Mouse (Mus musculus): ENCODE results near the gene Tnfrsf8. TPM values are rescaled to one million over a fixed set of nuclear protein-coding genes. Genes with fewer than 3 reads are reported as not detected.

Gene Tnfrsf8
- polyA plus RNA-seq, 1 experiment from 2014 or later, result not detected

DNA sequence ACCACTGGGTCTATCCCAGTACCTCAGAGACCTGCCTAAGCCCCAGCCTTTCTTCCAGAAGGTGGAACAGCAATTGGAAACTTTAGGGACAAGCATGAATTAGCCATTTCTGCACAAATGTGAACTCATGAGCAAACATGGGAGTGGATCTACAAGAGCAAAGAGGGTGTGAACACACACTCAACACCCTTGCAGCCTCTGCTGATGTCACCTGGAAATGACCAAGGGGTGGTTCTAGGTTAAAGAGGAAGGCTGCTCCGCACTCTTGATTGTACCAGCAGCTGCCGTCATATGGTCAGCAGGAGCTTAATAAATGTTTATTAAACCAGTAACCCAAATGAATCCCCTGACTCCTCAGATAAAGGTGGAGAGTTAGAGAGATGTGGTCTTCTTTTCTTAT, 84.3 kb downstream of the Tnfrsf8 start:
- DNase-seq (ENCODE audit: low spot score), result no peak
- H3K27ac ChIP-seq, result no peak overlapping the region

DNA sequence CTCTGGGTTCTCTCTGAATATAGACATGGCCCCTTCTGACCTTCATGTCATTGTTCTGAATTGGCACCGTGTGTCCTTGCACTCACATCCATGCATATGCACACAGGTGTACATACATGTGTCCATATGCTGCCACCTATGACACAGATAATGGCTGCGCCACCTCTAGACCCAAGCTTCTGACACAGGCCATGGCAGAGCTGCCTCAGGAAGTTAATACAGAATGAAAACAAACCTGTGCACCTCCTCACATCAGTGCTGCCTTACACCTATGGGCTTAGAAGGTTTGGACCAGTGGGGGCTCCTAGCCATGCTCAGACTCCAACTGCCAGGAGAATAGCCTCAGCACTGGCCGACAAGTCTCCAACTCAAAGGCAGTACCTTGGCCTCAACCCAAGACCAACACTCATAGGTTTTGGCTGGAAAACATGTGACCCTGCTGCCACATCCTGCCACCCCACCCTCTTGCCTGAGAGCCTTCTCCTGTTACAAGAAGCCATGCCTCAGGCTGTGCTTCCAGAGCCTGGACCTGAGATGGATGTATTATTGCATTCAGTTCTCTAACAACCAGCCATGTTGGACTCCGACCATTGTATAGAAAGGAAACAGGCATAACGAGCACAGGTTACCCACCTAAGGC, 85.3 kb downstream of the Tnfrsf8 start:
- Histone ChIP-seq H3K27me3 (ENCODE audit: insufficient read depth, poor library complexity, severe bottlenecking) (no peaks in the 10 kb centered on the region), H3K4me1 (peaks cover 13% of the 10 kb centered on the region; the same call in 1 of the 2 replicates), H3K27ac (no peak overlapping the region), H3K9me3 (no peaks in the 10 kb centered on the region), H3K4me3 (no peak overlapping the region), H3K36me3 (no peaks in the 10 kb centered on the region)
- DNase-seq (ENCODE audit: low spot score), result no peak
- 85% methylated on average over 5 of the region's 5 CpGs for WGBS

More for the DNA sequence above, 84.3 kb downstream of the Tnfrsf8 start:
- no peaks in the 10 kb centered on the region for H3K27me3 ChIP-seq (ENCODE audit: insufficient read depth, poor library complexity, severe bottlenecking)
- WGBS, result 87% methylated on average over 2 of the region's 2 CpGs
- H3K36me3 ChIP-seq, result no peaks in the 10 kb centered on the region
- no peak overlapping the region for H3K4me3 ChIP-seq
- peaks cover 13% of the 10 kb centered on the region; the same call in 1 of the 2 replicates for H3K4me1 ChIP-seq
- H3K9me3 ChIP-seq, result no peaks in the 10 kb centered on the region

DNA sequence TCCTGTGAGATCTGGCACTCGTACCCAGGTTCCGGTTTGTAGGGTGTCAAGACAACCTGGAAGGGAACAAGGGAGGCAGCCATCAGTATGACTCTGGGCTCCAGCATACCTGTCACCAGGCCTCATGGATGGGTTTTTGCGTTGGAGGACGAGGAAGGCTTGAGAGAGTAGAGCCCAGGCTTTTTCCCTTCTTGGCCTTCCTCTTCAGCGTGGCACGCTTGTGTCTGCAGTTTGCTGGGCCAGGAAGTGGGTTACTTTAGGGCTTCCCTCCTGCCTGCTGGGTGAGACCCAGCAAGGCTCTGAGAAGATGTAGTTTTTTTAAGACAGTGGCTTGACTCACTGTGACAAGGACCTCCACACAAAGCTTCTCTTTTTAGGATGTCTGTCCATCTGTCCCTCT, 85.9 kb downstream of the Tnfrsf8 start:
- peaks cover 13% of the 10 kb centered on the region; the same call in 1 of the 2 replicates for H3K4me1 ChIP-seq
- H3K9me3 ChIP-seq, result no peaks in the 10 kb centered on the region
- WGBS, result 81% methylated on average over 6 of the region's 6 CpGs
- H3K36me3 ChIP-seq, result no peaks in the 10 kb centered on the region
- no peaks in the 10 kb centered on the region for H3K27me3 ChIP-seq (ENCODE audit: insufficient read depth, poor library complexity, severe bottlenecking)
- H3K4me3 ChIP-seq, result no peak overlapping the region
- no peak overlapping the region for H3K27ac ChIP-seq
- no peak for DNase-seq (ENCODE audit: low spot score)

DNA sequence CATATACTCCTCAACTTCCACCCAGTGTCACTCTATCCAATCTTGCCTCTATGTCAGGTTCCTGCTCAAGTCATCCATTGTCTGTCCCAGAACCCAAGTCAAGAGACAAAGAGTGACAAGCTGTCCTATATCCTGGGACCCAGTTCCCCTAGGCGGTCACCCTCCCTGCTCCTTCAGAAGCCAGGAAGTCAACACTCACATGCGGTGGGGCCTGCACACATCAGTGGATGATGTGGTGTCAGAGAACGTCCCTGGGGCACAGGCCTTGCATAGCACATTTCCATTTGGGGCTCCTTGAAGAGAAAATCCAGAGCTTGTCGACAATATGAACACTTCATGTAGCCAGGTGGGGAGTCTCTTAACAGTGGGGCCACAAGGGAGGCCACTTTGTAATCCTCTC, 90.4 kb downstream of the Tnfrsf8 start:
- H3K27ac ChIP-seq, result no peak overlapping the region
- 71% methylated on average over 4 of the region's 4 CpGs for WGBS
- H3K4me1 ChIP-seq, result no peaks in the 10 kb centered on the region; the same call in 1 of the 2 replicates
- H3K9me3 ChIP-seq, result no peaks in the 10 kb centered on the region
- no peaks in the 10 kb centered on the region for H3K36me3 ChIP-seq
- no peaks in the 10 kb centered on the region for H3K27me3 ChIP-seq (ENCODE audit: insufficient read depth, poor library complexity, severe bottlenecking)
- H3K4me3 ChIP-seq, result no peak overlapping the region
- no peak for DNase-seq (ENCODE audit: low spot score)

DNA sequence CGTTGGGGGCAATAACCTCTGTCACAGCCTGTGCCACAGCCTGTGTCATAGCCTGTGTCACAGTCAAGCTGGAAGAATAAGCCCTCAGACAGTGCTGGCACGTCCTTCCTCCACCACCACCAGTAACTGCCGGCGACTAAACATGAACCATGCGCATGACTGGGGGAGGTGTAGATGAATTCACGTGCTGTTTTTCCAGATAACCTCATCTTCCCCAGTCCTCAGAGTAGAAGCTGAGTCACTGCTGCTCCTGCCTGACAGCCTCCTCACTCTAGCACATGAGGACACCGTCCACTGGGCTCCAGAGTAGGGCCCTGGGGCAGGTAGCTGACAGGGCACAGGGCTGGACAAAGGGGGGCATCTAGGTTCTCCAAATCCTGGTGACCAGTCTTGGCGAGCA, 92.9 kb downstream of the Tnfrsf8 start:
- no peak for DNase-seq (ENCODE audit: low spot score)
- Histone ChIP-seq H3K36me3 (no peaks in the 10 kb centered on the region), H3K9me3 (no peaks in the 10 kb centered on the region), H3K4me1 (no peaks in the 10 kb centered on the region; the same call in 1 of the 2 replicates), H3K4me3 (no peak overlapping the region), H3K27me3 (ENCODE audit: insufficient read depth, poor library complexity, severe bottlenecking) (peaks cover 9% of the 10 kb centered on the region; the same call in 1 of the 2 replicates), H3K27ac (peak overlapping the region; percentile 1; the same call in 1 of the 2 replicates)
- WGBS, result 51% methylated on average over 8 of the region's 8 CpGs

- WGBS, result 74% methylated on average over 2 of the region's 2 CpGs
- Histone ChIP-seq H3K36me3 (no peaks in the 10 kb centered on the region), H3K27me3 (ENCODE audit: insufficient read depth, poor library complexity, severe bottlenecking) (peaks cover 11% of the 10 kb centered on the region; the same call in 1 of the 2 replicates), H3K27ac (peak overlapping the region; percentile 1; the same call in 1 of the 2 replicates), H3K4me3 (no peak overlapping the region), H3K4me1 (no peaks in the 10 kb centered on the region; the same call in 1 of the 2 replicates), H3K9me3 (no peaks in the 10 kb centered on the region)
- no peak for DNase-seq (ENCODE audit: low spot score)
Measured at GRCm38 (mm10) chr4:145221379-145221778, 93.6 kb downstream of the Tnfrsf8 start.

GRCm38 (mm10) chr4:145220001-145220400, 95.0 kb downstream of the Tnfrsf8 start:
- DNase-seq (ENCODE audit: low spot score), result no peak
- Histone ChIP-seq H3K27ac (no peak overlapping the region), H3K27me3 (ENCODE audit: insufficient read depth, poor library complexity, severe bottlenecking) (peaks cover 11% of the 10 kb centered on the region; the same call in 1 of the 2 replicates), H3K9me3 (no peaks in the 10 kb centered on the region), H3K4me3 (no peak overlapping the region), H3K36me3 (no peaks in the 10 kb centered on the region), H3K4me1 (peaks cover 7% of the 10 kb centered on the region)
- WGBS, result 84% methylated on average over 1 of the region's 1 CpGs

DNA sequence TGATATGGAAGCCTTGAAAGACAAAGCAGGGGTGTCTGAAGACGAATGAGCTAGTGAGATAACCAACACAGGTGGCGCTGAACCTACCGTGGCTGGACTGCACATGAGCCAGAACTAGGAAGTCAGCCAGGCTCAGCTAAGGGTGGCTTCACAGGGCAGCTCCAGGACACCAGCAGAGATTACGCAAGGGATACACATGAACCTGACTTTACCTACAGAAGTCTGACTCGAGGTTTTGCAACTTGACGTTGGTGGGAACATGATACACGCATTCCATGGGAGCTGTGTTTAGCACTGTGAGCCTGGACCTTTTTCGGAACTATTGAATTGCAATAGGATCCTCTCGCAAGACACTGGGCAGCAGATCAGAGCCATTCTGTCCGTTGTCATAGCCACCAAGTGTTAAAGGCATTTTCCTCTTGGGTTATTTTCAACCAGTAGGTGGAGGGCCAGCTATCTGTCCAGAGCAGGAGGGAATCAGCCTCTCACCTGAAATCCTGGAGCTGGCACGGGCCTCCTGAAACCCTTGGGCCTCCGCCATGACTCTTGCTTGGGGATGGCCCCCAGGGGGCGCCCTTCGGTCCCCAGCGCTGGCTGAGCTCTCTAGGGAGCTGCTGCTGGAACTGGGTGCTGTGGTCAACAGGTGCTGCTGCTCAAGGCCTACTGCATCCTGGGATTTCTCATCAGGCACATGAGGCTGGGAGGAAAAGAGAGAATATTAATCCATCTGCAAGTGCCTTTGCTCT, 95.6 kb downstream of the Tnfrsf8 start:
- no peaks in the 10 kb centered on the region for H3K9me3 ChIP-seq
- peaks cover 12% of the 10 kb centered on the region for H3K4me1 ChIP-seq
- WGBS, result 57% methylated on average over 15 of the region's 15 CpGs
- H3K36me3 ChIP-seq, result no peaks in the 10 kb centered on the region
- H3K4me3 ChIP-seq, result no peak overlapping the region
- no peak overlapping the region for H3K27ac ChIP-seq
- no peak for DNase-seq (ENCODE audit: low spot score)
- peaks cover 11% of the 10 kb centered on the region; the same call in 1 of the 2 replicates for H3K27me3 ChIP-seq (ENCODE audit: insufficient read depth, poor library complexity, severe bottlenecking)

DNA sequence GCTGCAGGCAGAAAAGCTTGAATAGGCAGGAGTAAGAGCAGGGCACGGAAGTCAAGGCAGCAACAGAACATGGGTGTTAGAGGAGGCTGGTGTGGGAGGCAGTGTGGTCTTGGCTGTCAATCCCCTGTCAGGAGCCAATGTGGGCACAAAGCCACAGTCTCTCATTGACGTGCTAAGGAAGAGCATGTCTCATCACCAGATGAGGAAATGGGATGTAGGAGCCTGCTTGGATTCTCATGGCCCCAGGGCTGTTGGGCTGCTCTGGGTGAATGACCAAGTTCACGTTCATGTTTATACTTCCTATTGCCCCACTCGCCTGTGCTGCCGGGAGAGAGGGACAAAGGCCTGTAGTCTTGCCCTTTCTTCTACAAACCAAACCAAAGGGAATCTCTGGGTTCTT, 97.1 kb downstream of the Tnfrsf8 start:
- Histone ChIP-seq H3K27me3 (ENCODE audit: insufficient read depth, poor library complexity, severe bottlenecking) (peaks cover 11% of the 10 kb centered on the region; the same call in 1 of the 2 replicates), H3K36me3 (no peaks in the 10 kb centered on the region), H3K27ac (no peak overlapping the region), H3K9me3 (no peaks in the 10 kb centered on the region), H3K4me3 (no peak overlapping the region), H3K4me1 (peaks cover 17% of the 10 kb centered on the region)
- DNase-seq (ENCODE audit: low spot score), result no peak
- 78% methylated on average over 5 of the region's 5 CpGs for WGBS

Other genes with a start within 250 kb of the Tnfrsf8 start
- gene Vps13d, start 120.2 kb downstream of the Tnfrsf8 start, polyA plus RNA-seq (2016; fragmentation: Nextera tagmentation; extraction: Ambion mirVana), result 6.3 and 6.4 TPM in 2 replicates
- 2.5 and 4.2 TPM in 2 replicates for gene Tnfrsf1b, start 68.3 kb downstream of the Tnfrsf8 start, polyA plus RNA-seq (2016; fragmentation: Nextera tagmentation; extraction: Ambion mirVana)
- 0.06 TPM in 2 replicates for gene Zfp990, start 195.6 kb upstream of the Tnfrsf8 start, polyA plus RNA-seq (2016; fragmentation: Nextera tagmentation; extraction: Ambion mirVana)